Mouse (Mus musculus) liver, adult 2 months (tissue): Measurements from ENCODE around the gene Pde4dip.

Source experiments
- CTCF ChIP-seq: fragments of 200-500 bp; IDR thresholded peaks from 2 replicates; pipeline ENCODE4 v1.5.1; 2011; ENCODE audit warnings: low read depth, low read length, control low read depth
- POLR2A ChIP-seq: fragments of 200-500 bp; IDR thresholded peaks from 2 replicates; pipeline ENCODE4 v1.6.1; 2011; ENCODE audit warnings: low read length, control low read depth; ENCODE audit not compliant: insufficient read depth; ENCODE audit errors: extremely low read depth

GRCm38 (mm10) chr3:97666154-97666553 is 222.4 kb downstream of the Pde4dip start:
- TF ChIP-seq POLR2A (no peak), CTCF (no peak)
